Mouse (Mus musculus): ENCODE measurements around the gene Fus. TPM values are rescaled to one million over a fixed set of nuclear protein-coding genes. Genes with fewer than 3 reads are reported as not detected.

Fus gene
- polyA plus RNA-seq (2012): 39.4 and 42.2 TPM in 2 replicates

DNA sequence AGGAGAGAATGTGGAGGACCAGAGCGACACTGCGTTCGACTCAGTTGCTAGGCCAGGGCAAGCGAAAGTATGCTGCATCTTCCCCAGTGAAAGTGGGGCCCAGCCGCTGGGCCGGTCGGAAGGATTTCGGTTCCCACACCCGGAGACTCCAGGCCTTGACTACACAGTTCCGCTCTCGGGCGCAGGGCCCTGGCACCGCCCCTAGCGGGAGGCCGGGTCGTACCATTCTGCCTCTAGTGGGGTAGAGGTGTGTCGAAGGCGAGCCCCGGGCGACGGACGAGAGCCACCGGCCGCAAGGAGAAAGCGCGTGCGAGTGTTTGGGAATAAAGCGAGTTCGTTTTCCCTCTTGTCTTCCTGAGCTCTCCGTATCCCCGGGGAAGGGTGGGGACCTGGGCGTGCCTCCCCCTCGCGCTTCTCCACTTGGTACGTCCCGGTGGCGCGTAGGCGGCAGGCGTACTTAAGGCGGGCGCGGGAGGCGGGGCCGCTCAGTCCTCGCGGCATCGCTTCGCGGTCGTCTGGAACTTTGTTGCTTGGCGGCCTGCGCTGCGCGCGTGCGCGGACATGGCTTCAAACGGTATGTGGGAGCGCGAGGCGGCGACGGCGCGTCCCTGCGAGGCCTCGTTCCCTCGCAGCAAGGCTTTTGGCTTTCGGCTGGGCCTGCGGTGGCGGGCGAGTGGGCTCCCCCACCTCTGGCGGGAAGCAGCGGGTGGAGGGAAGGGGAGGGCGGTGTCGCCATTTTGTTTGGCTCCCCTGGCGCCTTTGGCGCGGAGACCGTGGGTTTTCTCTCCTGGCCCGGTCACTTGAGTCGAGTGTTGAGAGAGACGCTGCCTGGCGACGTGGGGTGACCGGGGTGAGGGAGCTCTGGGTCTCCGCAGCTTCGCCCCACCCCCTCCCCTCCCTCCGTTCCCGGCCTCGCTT lies at the start of gene Fus:
TSS of gene Fus (plus strand) at position 454 of the 918 bp plus-strand sequence.
- Histone ChIP-seq H3K4me3 (replicated peaks) (peak within 1 kb of the TSS; percentile 97), H3K9me3 (ENCODE audit: control insufficient read depth, low read length) (no peaks in the 10 kb centered on the region), H3K27me3 (ENCODE audit: control insufficient read depth) (no peaks in the 10 kb centered on the region), H3K36me3 (ENCODE audit: control insufficient read depth) (peaks cover 36% of the 10 kb centered on the region), H3K4me1 (ENCODE audit: control insufficient read depth) (peaks cover 42% of the 10 kb centered on the region)
- TF ChIP-seq TAL1 (IDR thresholded peaks at IDR 0.05; ENCODE audit: low read length) (no peak), GATA1 (IDR thresholded peaks at IDR 0.05; ENCODE audit: low read length) (no peak)

DNA sequence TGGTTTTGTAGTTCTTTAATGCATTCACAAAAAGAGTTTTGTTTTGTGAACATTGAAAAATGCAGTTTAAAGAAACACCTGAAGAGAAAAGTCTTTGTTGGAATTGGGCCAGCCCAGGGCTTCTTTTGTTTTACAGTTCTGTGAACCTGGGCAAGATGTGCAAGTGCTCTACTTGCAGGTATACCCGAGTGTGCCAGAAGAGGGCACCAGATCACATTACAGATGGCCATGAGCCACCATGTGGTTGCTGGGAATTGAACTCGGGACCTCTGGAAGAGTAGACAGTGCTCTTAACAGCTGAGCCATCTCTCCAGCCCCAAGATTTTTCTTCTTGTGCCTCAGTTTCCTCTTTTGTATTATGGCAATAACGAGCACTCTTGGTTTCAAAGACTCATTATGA lies 49.1 kb upstream of the Fus start:
- H3K9me3 ChIP-seq (ENCODE audit: control insufficient read depth, low read length): no peaks in the 10 kb centered on the region; the same call in 1 of the 2 replicates
- no peaks in the 10 kb centered on the region for H3K27me3 ChIP-seq (ENCODE audit: control insufficient read depth)
- TF ChIP-seq GATA1 (IDR thresholded peaks at IDR 0.05; ENCODE audit: low read length) (no peak), TAL1 (IDR thresholded peaks at IDR 0.05; ENCODE audit: low read length) (no peak)
- H3K4me3 ChIP-seq (replicated peaks): no peak overlapping the region
- peaks cover 66% of the 10 kb centered on the region for H3K36me3 ChIP-seq (ENCODE audit: control insufficient read depth)
- peaks cover 24% of the 10 kb centered on the region for H3K4me1 ChIP-seq (ENCODE audit: control insufficient read depth)

GRCm38 (mm10) chr7:127919290-127919689 lies 48.0 kb upstream of the Fus start:
- no peak for TF ChIP-seq TAL1 (IDR thresholded peaks at IDR 0.05; ENCODE audit: low read length)
- TF ChIP-seq GATA1 (IDR thresholded peaks at IDR 0.05; ENCODE audit: low read length): no peak
- Histone ChIP-seq H3K27me3 (ENCODE audit: control insufficient read depth) (no peaks in the 10 kb centered on the region), H3K36me3 (ENCODE audit: control insufficient read depth) (peaks cover 77% of the 10 kb centered on the region), H3K4me1 (ENCODE audit: control insufficient read depth) (peaks cover 20% of the 10 kb centered on the region), H3K9me3 (ENCODE audit: control insufficient read depth, low read length) (no peaks in the 10 kb centered on the region; the same call in 1 of the 2 replicates), H3K4me3 (replicated peaks) (no peak overlapping the region)

DNA sequence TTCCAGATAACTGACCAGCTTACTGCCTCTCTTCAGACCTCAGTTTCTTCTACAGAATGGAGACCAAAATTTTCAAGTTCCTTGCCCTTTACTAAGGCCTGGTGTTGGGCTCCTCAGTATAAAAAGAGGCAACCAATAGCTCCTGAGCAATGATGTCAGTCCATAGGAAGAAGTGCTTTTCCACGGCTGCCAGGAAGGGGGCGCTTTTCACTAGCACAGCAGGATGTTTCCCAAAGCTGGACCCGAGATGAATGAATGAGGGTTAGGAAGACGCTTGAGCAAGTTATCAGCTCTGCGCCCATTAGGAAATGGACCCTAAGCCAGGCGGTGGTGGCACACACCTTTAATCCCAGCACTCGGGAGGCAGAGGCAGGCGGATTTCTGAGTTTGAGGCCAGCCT lies 45.7 kb upstream of the Fus start:
- H3K36me3 ChIP-seq (ENCODE audit: control insufficient read depth): peaks cover 80% of the 10 kb centered on the region
- H3K27me3 ChIP-seq (ENCODE audit: control insufficient read depth): no peaks in the 10 kb centered on the region
- peaks cover 15% of the 10 kb centered on the region for H3K4me1 ChIP-seq (ENCODE audit: control insufficient read depth)
- H3K9me3 ChIP-seq (ENCODE audit: control insufficient read depth, low read length): no peaks in the 10 kb centered on the region; the same call in 1 of the 2 replicates
- no peak overlapping the region for H3K4me3 ChIP-seq (replicated peaks)
- TF ChIP-seq TAL1 (IDR thresholded peaks at IDR 0.05; ENCODE audit: low read length) (no peak), GATA1 (IDR thresholded peaks at IDR 0.05; ENCODE audit: low read length) (no peak)

DNA sequence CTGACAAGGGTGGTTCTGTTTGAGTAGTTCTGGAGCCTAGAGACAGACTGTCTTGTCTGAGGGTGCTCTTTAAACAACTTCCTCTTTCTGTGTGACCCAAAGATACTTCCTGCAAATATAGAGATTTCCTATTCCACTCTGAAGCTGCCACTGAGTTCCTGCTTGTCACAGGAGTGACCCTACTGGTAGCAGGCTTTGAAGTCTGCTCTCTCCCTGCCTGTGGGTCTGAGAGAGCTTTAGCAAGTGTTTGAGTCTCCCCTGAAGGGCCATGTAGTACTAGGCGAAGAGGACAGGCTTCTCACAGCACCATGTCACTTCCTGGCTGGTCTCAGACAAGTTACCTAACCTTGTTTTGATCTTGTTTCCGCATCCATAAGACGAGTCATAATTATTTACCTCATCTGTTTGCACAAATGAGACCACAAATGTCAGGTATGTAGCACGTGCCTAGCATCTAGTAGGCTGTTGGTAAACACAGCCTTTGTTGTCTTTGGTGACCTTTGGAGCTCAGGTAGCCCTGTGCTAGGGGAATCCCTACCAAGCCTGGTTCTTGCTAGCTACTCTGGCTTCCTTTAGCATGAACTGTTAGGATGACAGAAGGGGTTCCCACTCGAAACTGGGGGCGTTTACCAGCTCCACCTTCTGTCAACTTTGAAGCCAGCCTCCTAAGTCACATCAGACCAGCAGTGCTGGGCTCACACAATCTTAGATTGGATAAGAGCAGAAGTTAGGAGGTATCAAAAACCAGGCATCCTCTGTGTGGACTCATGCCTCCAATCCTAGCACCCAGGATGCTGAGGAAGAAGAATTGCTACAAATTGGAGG lies 44.6 kb upstream of the Fus start:
- no peak for TF ChIP-seq GATA1 (IDR thresholded peaks at IDR 0.05; ENCODE audit: low read length)
- no peak for TF ChIP-seq TAL1 (IDR thresholded peaks at IDR 0.05; ENCODE audit: low read length)
- Histone ChIP-seq H3K9me3 (ENCODE audit: control insufficient read depth, low read length) (no peaks in the 10 kb centered on the region; the same call in 1 of the 2 replicates), H3K4me1 (ENCODE audit: control insufficient read depth) (peaks cover 15% of the 10 kb centered on the region), H3K27me3 (ENCODE audit: control insufficient read depth) (no peaks in the 10 kb centered on the region), H3K4me3 (replicated peaks) (no peak overlapping the region), H3K36me3 (ENCODE audit: control insufficient read depth) (peaks cover 82% of the 10 kb centered on the region)

DNA sequence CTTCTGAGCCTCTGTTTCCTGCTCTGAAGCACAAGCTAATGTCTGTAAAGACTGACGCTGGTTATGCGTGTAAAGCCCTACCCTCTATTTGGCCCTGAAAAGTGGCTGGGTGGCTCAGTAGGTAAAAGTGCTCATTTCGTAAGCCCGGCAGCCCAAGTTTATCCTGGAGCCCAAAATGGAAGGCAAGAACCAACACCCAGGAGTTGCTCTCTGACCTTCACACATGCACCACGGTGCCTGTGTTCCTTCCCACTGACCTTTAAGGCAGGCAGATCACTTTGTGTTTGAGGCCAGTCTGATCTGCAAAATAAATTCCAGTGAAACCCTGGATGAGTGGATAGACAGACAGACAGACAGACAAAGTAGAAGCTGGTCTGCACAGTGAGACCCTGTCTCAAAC lies 43.5 kb upstream of the Fus start:
- Histone ChIP-seq H3K9me3 (ENCODE audit: control insufficient read depth, low read length) (no peaks in the 10 kb centered on the region; the same call in 1 of the 2 replicates), H3K36me3 (ENCODE audit: control insufficient read depth) (peaks cover 76% of the 10 kb centered on the region), H3K4me3 (replicated peaks) (no peak overlapping the region), H3K27me3 (ENCODE audit: control insufficient read depth) (no peaks in the 10 kb centered on the region), H3K4me1 (ENCODE audit: control insufficient read depth) (peaks cover 16% of the 10 kb centered on the region)
- TF ChIP-seq TAL1 (IDR thresholded peaks at IDR 0.05; ENCODE audit: low read length) (no peak), GATA1 (IDR thresholded peaks at IDR 0.05; ENCODE audit: low read length) (no peak)

- H3K9me3 ChIP-seq (ENCODE audit: control insufficient read depth, low read length): no peaks in the 10 kb centered on the region; the same call in 1 of the 2 replicates
- peaks cover 20% of the 10 kb centered on the region for H3K4me1 ChIP-seq (ENCODE audit: control insufficient read depth)
- H3K27me3 ChIP-seq (ENCODE audit: control insufficient read depth): peaks cover 7% of the 10 kb centered on the region
- H3K36me3 ChIP-seq (ENCODE audit: control insufficient read depth): peaks cover 64% of the 10 kb centered on the region
- TF ChIP-seq TAL1 (IDR thresholded peaks at IDR 0.05; ENCODE audit: low read length) (no peak), GATA1 (IDR thresholded peaks at IDR 0.05; ENCODE audit: low read length) (no peak)
- H3K4me3 ChIP-seq (replicated peaks): no peak overlapping the region
Measured at GRCm38 (mm10) chr7:127925252-127925651, 42.0 kb upstream of the Fus start.

GRCm38 (mm10) chr7:127926066-127926465 lies 41.2 kb upstream of the Fus start:
- Histone ChIP-seq H3K4me3 (replicated peaks) (no peak overlapping the region), H3K4me1 (ENCODE audit: control insufficient read depth) (peaks cover 21% of the 10 kb centered on the region), H3K27me3 (ENCODE audit: control insufficient read depth) (peaks cover 7% of the 10 kb centered on the region), H3K9me3 (ENCODE audit: control insufficient read depth, low read length) (no peaks in the 10 kb centered on the region; the same call in 1 of the 2 replicates), H3K36me3 (ENCODE audit: control insufficient read depth) (peaks cover 59% of the 10 kb centered on the region)
- TF ChIP-seq TAL1 (IDR thresholded peaks at IDR 0.05; ENCODE audit: low read length) (no peak), GATA1 (IDR thresholded peaks at IDR 0.05; ENCODE audit: low read length) (no peak)

DNA sequence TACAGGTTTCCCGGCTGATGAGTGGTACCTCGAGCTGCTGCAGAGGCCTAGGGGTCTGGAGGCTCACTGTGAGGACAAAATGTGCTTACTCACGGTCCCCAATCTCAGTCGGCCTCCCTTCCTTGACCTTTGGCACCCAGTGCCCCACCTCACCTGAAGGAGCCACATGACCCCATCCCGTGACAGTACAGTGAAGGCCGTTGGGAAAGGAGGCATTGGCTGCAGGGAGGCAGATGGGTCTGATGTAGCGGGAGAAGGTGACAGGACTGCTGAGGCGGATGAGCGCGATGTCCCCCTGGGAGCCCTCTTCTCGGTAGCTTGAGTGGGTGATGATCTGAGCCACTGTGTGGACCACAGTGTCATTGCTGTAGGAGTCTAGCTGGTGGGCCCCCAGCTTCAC lies 40.4 kb upstream of the Fus start:
- TF ChIP-seq GATA1 (IDR thresholded peaks at IDR 0.05; ENCODE audit: low read length): no peak
- TF ChIP-seq TAL1 (IDR thresholded peaks at IDR 0.05; ENCODE audit: low read length): no peak
- peaks cover 22% of the 10 kb centered on the region for H3K4me1 ChIP-seq (ENCODE audit: control insufficient read depth)
- H3K4me3 ChIP-seq (replicated peaks): no peak overlapping the region
- H3K27me3 ChIP-seq (ENCODE audit: control insufficient read depth): peaks cover 7% of the 10 kb centered on the region
- peaks cover 59% of the 10 kb centered on the region for H3K36me3 ChIP-seq (ENCODE audit: control insufficient read depth)
- H3K9me3 ChIP-seq (ENCODE audit: control insufficient read depth, low read length): no peaks in the 10 kb centered on the region; the same call in 1 of the 2 replicates
